Comparison of ENCODE assay signal across 8 mouse cellular contexts in genomic region chr13:112861825-112862306, GRCm38 (mm10).
A peak's percentile ranks its signal among the peaks of the same experiment; 100 is the strongest.
DNase-seq lines count a peak whose midpoint lies in the region; TF ChIP-seq lines count a peak whose summit lies in the region.
"Had no signal": no experiment of that assay in that cellular context is flagged by ENCODE, and none has a peak within 500 bp of the region (broad histone marks: within the 10 kb centered on the region; RNA-seq: fewer than 3 reads in every experiment).

No protein-coding gene starts in this region.

- no peak for TF ChIP-seq POLR2A in MEL (IDR thresholded peaks at IDR 0.05; ENCODE audit: control insufficient read depth in 1 of 2, insufficient read depth in 1 of 2, low read depth in 1 of 2, low read length in 2 of 2, poor library complexity in 1 of 2)
- TF ChIP-seq POLR2A in heart, adult 2 months (IDR thresholded peaks at IDR 0.05; ENCODE audit: insufficient read depth, low read depth, low read length), result no peak
- no peak for TF ChIP-seq POLR2A in thymus, adult 2 months (IDR thresholded peaks at IDR 0.05; ENCODE audit: control insufficient read depth, extremely low read depth, insufficient read depth, low read length, poor library complexity)

- TF ChIP-seq EP300 in MEL (IDR thresholded peaks at IDR 0.05; ENCODE audit: low read depth in 1 of 2, low read length in 2 of 2), result no peak
- no peak for TF ChIP-seq EP300 in heart, adult 2 months (IDR thresholded peaks at IDR 0.05; ENCODE audit: insufficient read depth, low read depth, low read length)

- no peak for TF ChIP-seq CTCF in MEL (IDR thresholded peaks at IDR 0.05 in 2 of 3, conservative IDR thresholded peaks at IDR 0.05 in 1 of 3; ENCODE audit: control insufficient read depth in 1 of 3, insufficient read depth in 1 of 3, low read depth in 2 of 3, low read length in 3 of 3, poor library complexity in 1 of 3, severe bottlenecking in 1 of 3)
- no peak for TF ChIP-seq CTCF in heart, adult 2 months (IDR thresholded peaks at IDR 0.05)
- TF ChIP-seq CTCF in thymus, adult 2 months (IDR thresholded peaks at IDR 0.05; ENCODE audit: borderline replicate concordance, control insufficient read depth, extremely low read depth, insufficient read depth, low read length, poor library complexity), result no peak

- peaks cover 7% of the 10 kb centered on the region in 2 experiments for H3K36me3 ChIP-seq in MEL (ENCODE audit: control insufficient read depth in 1 of 2, insufficient read depth in 2 of 2, low read length in 2 of 2)
- peaks cover 13% of the 10 kb centered on the region for H3K36me3 ChIP-seq in heart, adult 2 months (ENCODE audit: control insufficient read depth, insufficient read depth, low read length)
- H3K36me3 ChIP-seq in thymus, adult 2 months (ENCODE audit: control insufficient read depth, insufficient read depth, low read length), result peaks cover 7% of the 10 kb centered on the region; the same call in 1 of the 2 replicates

- H3K79me2 ChIP-seq in MEL (ENCODE audit: control insufficient read depth, insufficient read depth, low read length, poor library complexity), result no peaks in the 10 kb centered on the region
- peaks cover 1% of the 10 kb centered on the region; the same call in 1 of the 2 replicates for H3K79me2 ChIP-seq in heart, adult 2 months (replicated peaks; ENCODE audit: control insufficient read depth, insufficient read depth, low read length)

- TF ChIP-seq RAD21 in MEL (IDR thresholded peaks at IDR 0.05; ENCODE audit: low read depth, low read length), result no peak

- intact Hi-C loops in heart, adult 2 months (cut with DNase I), result loop anchor here (5.0 kb wide), 1 partner anchor 190 kb away; no protein-coding TSS in a partner anchor

- no peaks in the 10 kb centered on the region for H3K27me3 ChIP-seq in MEL (ENCODE audit: control insufficient read depth in 1 of 2, insufficient read depth in 2 of 2, low read length in 2 of 2)
- no peaks in the 10 kb centered on the region for H3K27me3 ChIP-seq in heart, adult 2 months (ENCODE audit: control insufficient read depth, insufficient read depth, low read length)
- H3K27me3 ChIP-seq in thymus, adult 2 months (ENCODE audit: control insufficient read depth, insufficient read depth, low read length), result no peaks in the 10 kb centered on the region
- H3K27me3 ChIP-seq: neural tube, embryonic 13.5 days had no signal

- 14% methylated on average over 5 of the region's 5 CpGs for whole genome bisulfite sequencing in heart, adult 2 months
- 87% methylated on average over 5 of the region's 5 CpGs for WGBS in thymus, adult 2 months

- DNase-seq in 3T3-L1 (ENCODE audit: low read depth, low spot score) (peak; percentile 94), MEL (ENCODE audit: low read depth, low spot score) (no peak)
- peak; percentile 53 to 65 for DNase-seq in heart, adult 2 months
- peak; percentile 78 to 88 for DNase-seq in kidney, postnatal 36 days
- DNase-seq in spleen, adult 12 weeks (ENCODE audit: low spot score), result no peak
- DNase-seq in thymus, adult 2 months, result no peak
- no peak for DNase-seq in embryo, embryonic 9.5 days (ENCODE audit: extremely low spot score)

- no peak overlapping the region for H3K9ac ChIP-seq in MEL (ENCODE audit: control insufficient read depth, low read depth, low read length, poor library complexity, severe bottlenecking)
- no peak overlapping the region for H3K9ac ChIP-seq in heart, adult 2 months (ENCODE audit: low read depth, low read length)
- H3K9ac ChIP-seq: neural tube, embryonic 13.5 days had no signal

- H3K9me3 ChIP-seq in MEL (replicated peaks; ENCODE audit: insufficient read depth, low read length), result no peaks in the 10 kb centered on the region
- H3K9me3 ChIP-seq: neural tube, embryonic 13.5 days had no signal

- peaks cover 3 to 4% of the 10 kb centered on the region in 2 experiments; a peak in 1 of 4 replicates for H3K4me1 ChIP-seq in MEL (ENCODE audit: control insufficient read depth in 1 of 2, insufficient read depth in 2 of 2, low read length in 2 of 2)
- H3K4me1 ChIP-seq in heart, adult 2 months (ENCODE audit: control insufficient read depth, insufficient read depth, low read length), result peaks cover 4% of the 10 kb centered on the region
- H3K4me1 ChIP-seq in thymus, adult 2 months (replicated peaks; ENCODE audit: control insufficient read depth, insufficient read depth, low read length), result no peaks in the 10 kb centered on the region
- H3K4me1 ChIP-seq: neural tube, embryonic 13.5 days had no signal

- H3K4me3 ChIP-seq in MEL (ENCODE audit: control insufficient read depth in 1 of 2, insufficient read depth in 1 of 2, low read depth in 2 of 2, low read length in 2 of 2), result no peak overlapping the region
- no peak overlapping the region for H3K4me3 ChIP-seq in heart, adult 2 months
- no peak overlapping the region for H3K4me3 ChIP-seq in thymus, adult 2 months (ENCODE audit: control insufficient read depth, insufficient read depth, low read length)
- H3K4me3 ChIP-seq: neural tube, embryonic 13.5 days had no signal

- H3K27ac ChIP-seq in MEL (ENCODE audit: control insufficient read depth, low read depth, low read length), result no peak overlapping the region
- H3K27ac ChIP-seq in heart, adult 2 months, result no peak overlapping the region; the same call in 1 of the 2 replicates
- no peak overlapping the region for H3K27ac ChIP-seq in thymus, adult 2 months (ENCODE audit: control insufficient read depth, insufficient read depth, low read length)
- H3K27ac ChIP-seq: neural tube, embryonic 13.5 days had no signal

TF ChIP-seq in MEL, 35 proteins besides CTCF, POLR2A, EP300 and RAD21:
- TF ChIP-seq ZNF384 (IDR thresholded peaks at IDR 0.05; ENCODE audit: low read depth, low read length) (peak; percentile 71), ELF1 (IDR thresholded peaks at IDR 0.05; ENCODE audit: low read depth, low read length) (no peak)
TF ChIP-seq in MEL: peak in this region for 1.

Comparison
In these comparisons a context has a peak if more than half of its experiments do, and no peak if none do; other contexts are left out.
1. DNase-seq: peak in 3T3-L1 (single experiment), heart, adult 2 months (2 of 2) and kidney, postnatal 36 days (2 of 2); none in MEL (single experiment), spleen, adult 12 weeks (single experiment), thymus, adult 2 months (single experiment) and embryo, embryonic 9.5 days (single experiment).